Mouse (Mus musculus): ENCODE measurements around the gene Bcas1. TPM values are rescaled to one million over a fixed set of nuclear protein-coding genes. Genes with fewer than 3 reads are reported as not detected.

Gene Bcas1
- not detected for total RNA-seq (2023)

GRCm38 (mm10) chr2:170427704-170428103 is at the start of gene Bcas1:
Bcas1 (minus strand) TSS chr2:170427845.

Other genes starting within 250 kb of the Bcas1 start
- 21.7 TPM for gene Pfdn4, start 68.6 kb upstream of the Bcas1 start, total RNA-seq (2023)
- not detected for gene Cyp24a1, start 69.3 kb upstream of the Bcas1 start, total RNA-seq (2023)
- gene 4930470P17Rik, start 174.2 kb upstream of the Bcas1 start, total RNA-seq (2023), result not detected